Mouse (Mus musculus) right cerebral cortex, postnatal 10 days (tissue): ENCODE data around the gene Cxcr5.

Experiments used
- DNase-seq, 2 experiments: peaks; one replicate each; pipeline ENCODE4 v3.0.0; 2021; ENCODE audit warnings: low spot score in 2 of 2

Cxcr5 gene

DNA sequence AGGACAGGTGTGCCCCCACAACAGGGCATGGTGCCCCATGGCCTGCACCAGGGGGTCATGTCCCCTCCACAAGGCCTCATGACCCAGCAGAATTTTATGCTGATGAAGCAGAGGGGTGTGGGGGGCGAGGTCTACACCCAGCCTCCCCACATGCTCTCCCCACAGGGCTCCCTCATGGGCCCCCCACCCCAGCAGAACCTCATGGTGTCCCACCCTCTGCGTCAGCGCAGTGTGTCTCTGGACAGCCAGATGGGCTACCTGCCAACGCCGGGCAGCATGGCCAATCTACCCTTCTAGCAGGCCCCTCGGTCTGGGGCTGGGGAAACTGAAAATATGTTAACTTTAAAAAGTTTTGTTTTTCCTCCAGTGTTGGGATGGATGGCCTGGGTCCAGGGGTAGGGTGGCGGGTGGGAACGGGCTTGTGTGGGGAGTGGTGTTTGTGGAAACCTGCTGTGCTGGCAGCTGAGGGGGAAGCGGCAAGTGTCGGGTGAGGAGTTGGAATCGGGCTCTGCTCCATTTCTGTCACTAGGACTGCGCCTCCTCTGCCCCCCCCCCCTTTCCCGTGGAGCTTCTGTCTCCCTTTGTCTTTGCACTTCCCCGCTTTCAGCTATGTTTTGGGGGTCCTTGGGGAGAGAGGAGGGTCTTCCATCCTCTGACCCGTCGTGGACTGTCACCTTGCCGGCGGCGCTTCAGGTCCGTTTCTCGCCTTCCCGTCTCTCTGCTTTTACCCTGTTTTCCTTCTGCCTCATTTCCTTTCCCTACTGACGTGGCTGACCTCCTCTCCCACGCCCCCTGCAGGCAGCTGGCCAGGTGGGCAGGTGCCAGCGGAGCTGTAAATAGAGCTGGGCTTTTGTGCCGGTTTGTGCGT lies 52.0 kb downstream of the Cxcr5 start:
- peak; percentile 86 for DNase-seq

DNA sequence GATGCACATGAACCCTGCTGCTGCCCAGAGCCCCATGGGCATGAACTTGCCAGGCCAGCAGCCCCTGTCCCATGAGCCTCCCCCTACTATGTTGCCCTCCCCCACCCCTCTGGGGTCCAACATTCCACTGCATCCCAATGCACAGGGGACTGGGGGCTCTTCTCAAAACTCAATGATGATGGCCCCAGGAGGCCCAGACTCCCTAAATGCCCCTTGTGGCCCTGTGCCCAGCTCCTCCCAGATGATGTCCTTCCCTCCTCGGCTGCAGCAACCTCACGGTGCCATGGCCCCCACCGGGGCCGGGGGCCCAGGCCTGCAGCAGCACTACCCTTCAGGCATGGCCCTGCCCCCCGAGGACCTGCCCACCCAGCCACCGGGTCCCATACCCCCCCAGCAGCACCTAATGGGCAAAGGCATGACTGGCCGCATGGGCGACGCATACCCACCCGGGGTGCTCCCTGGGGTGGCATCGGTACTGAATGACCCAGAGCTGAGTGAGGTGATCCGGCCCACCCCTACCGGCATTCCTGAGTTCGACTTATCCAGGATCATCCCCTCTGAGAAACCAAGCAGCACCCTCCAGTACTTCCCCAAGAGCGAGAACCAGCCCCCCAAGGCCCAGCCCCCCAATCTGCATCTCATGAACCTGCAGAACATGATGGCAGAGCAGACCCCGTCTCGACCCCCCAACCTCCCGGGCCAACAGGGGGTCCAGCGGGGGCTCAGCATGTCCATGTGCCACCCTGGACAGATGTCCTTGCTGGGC lies 52.8 kb downstream of the Cxcr5 start:
- DNase-seq, result peak in 1 of 2 experiments; percentile 25

DNA sequence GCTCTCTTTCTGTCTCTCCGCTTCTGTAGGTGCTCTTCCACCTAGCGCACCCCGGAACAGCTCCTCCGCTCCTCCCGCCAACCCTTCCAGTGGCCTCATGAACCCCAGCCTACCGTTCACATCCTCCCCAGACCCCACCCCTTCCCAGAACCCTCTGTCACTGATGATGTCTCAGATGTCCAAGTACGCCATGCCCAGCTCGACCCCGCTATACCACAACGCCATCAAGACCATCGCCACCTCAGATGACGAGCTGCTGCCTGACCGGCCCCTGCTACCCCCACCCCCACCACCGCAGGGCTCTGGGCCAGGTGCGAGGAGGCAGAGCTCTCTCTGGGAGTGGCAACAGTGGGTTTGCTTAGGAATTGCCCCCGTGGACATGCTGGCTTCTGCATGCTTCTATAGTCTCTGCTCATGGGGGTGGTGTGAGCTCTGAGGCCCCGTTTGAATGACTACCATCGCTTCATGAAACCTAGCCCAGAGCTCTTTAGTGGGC lies 53.5 kb downstream of the Cxcr5 start:
- no peak for DNase-seq

DNA sequence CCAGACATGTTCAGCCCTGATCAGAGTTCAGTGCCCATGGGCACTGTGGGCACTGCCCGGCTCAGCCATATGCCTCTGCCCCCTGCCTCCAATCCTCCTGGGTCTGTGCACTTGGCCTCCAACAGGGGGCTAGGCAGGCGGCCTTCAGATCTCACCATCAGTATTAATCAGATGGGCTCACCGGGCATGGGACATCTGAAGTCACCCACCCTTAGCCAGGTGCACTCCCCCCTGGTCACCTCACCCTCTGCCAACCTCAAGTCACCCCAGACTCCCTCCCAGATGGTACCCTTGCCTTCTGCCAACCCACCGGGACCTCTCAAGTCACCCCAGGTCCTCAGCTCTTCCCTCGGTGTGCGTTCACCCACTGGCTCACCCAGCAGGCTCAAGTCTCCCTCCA lies 54.3 kb downstream of the Cxcr5 start:
- no peak for DNase-seq

DNA sequence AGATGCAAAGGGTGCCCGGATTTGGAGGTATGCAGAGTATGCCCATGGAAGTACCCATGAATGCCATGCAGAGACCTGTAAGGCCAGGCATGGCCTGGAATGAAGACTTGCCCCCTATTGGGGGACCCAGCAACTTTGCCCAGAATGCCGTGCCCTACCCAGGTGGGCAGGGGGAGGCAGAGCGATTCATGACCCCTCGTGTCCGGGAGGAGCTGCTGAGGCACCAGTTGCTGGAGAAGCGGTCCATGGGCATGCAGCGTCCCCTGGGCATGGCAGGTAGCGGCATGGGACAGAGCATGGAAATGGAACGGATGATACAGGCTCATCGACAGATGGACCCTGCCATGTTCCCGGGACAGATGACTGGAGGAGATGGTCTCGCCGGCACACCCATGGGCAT lies 55.1 kb downstream of the Cxcr5 start:
- DNase-seq, result no peak

- no peak for DNase-seq
These were observed 55.7 kb downstream of the Cxcr5 start for GRCm38 (mm10) chr9:44505824-44506467.

DNA sequence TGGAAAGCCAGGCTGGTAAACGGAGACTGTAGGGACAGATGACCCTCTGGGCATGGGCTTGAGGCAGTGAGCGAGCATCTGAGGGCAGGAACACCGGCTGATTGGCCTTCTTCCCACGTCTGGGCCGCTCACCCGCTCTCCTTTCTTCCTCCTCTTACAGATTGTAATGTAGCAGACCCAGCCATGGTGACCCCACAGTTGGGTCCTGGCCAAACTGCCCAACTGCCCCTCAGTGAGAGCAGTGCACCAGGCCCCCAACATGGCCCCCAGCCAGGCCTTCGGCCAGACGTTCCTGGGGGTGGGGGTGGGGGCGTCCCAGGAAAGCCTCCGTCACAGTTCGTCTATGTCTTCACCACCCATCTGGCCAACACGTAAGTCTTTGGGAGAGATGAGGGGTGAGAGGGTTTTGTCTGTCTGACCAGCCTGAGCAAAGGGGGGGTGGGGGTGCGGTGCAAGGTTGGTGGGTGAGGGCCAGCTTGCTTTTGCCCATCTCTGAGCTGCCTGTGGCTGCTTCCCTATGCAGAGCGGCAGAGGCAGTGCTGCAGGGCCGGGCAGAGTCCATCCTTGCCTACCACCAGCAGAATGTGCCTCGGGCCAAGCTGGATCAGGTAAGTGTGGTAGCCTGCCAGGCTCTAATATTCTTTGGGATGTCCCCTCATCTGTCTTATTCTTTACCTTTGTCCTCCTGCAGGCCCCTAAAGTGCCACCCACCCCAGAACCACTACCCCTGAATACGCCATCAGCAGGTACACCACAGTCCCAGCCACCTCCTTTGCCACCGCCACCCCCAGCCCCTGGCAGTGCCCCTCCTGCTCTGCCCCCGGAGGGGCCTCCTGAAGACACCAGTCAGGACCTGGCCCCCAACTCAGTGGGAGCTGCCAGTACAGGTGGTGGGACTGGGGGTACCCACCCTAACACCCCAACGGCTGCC lies 56.5 kb downstream of the Cxcr5 start:
- DNase-seq, result peak; percentile 52 to 61

- DNase-seq, result peak; percentile 77 to 87
These were observed 59.7 kb downstream of the Cxcr5 start for GRCm38 (mm10) chr9:44502006-44502405.

DNA sequence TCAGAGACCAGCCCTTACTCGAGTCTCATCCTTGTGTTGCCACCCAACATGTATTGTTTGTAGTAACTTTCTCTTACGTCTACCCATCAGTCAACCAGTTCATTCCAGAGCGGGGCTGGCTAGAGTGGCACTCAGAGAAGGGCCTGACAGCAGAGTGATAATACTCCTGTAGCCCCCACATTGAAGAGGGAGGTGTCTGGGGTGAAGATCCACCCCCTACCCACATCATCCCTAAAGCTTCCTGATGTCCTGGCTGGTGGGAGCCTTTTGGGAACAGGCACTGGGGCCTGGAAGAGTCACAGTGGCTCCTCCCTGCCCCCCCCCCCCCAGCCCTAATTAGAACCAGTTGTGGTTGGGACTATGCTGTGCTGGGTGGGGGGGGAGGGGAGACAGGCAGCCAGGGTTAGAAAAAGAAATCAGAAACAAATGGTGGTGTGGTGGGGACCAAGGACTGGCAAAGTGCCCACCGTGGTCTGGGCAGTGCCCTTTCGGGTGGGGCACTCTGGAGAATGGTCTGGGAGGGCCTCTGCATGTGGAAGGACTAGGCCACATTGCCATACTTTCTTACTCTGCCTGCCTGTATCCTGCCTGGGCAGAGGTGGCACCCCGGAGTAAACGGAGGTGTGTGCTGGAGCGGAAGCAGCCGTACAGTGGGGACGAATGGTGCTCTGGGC lies 60.3 kb downstream of the Cxcr5 start:
- peak in 1 of 2 experiments; percentile 32 for DNase-seq

DNA sequence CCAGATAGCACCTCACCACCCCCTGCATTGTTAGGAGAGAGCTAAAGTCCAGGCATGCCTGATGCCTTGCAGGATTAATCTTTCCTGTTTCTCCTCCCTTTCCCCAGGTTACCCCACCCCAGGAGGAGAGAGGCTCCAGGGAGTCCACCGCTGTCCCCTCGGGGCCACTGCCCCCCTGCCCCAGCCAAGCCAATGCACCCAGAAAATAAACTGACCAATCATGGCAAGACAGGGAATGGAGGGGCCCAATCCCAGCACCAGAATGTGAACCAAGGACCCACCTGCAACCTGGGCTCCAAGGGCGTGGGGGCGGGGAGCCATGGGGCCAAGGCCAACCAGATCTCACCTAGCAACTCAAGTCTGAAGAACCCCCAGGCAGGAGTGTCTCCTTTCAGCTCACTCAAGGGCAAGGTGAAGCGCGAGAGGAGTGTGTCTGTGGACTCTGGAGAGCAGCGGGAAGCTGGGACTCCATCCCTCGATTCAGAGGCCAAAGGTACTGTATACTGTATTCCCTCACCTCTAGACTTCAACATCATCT lies 61.0 kb downstream of the Cxcr5 start:
- peak in 1 of 2 experiments; percentile 27 for DNase-seq

DNA sequence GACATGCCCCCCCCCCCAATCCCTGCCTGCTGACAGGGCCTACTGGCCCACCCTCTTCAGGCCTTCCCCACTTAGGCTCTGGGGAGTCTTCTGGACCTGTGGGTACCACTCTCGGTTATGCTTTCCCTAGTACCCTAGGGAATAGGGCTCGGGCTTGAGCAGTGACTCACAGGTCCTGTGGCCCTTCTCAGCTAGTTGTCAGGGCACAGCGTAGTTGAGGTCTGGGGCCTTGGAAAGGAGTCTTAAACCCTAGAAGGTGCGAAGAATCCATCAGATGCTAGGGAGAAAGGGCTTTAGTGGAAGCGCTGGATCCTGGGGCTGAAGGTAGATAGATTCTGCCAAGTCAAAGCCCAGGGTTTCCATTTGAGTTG lies 61.5 kb downstream of the Cxcr5 start:
- DNase-seq, result no peak

GRCm38 (mm10) chr9:44499356-44500162 lies 62.1 kb downstream of the Cxcr5 start:
- peak; percentile 44 to 45 for DNase-seq

- DNase-seq, result peak; percentile 84
These were observed 63.0 kb downstream of the Cxcr5 start for GRCm38 (mm10) chr9:44498421-44499355.

GRCm38 (mm10) chr9:44497624-44498377 lies 63.9 kb downstream of the Cxcr5 start:
- DNase-seq, result peak in 1 of 2 experiments; percentile 23

DNA sequence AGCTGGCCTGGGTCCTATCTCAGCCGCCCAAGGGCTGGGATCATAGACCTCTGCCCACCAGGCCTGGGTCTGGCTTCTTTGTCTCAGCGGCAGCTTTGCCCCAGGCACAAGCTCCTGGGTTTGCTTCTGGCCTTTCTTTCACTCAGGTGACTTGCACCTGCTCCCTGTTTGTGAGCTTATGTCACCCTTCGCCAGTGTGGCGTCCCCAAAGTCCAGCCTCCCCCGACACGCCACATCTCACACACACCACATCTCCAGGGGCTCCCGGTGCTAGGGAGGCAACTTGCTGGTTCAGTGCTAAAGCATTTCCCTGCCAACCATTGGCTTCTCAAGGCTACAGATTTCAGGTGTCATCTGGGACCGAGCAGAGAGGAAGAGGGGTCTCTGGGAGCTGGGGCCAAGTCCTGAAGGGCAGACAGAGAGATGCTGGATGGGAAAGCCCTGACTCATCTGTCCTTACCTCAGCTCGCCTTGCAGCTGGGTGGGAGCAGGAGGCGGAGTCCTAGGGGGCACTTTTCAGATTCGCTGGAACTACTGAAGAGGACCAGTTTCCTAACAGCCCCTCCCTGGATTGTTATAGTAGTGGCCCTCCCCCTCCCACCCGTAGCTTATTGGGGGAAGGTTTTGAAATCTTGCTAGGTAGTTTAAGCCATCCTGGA lies 64.7 kb downstream of the Cxcr5 start:
- DNase-seq, result no peak

DNA sequence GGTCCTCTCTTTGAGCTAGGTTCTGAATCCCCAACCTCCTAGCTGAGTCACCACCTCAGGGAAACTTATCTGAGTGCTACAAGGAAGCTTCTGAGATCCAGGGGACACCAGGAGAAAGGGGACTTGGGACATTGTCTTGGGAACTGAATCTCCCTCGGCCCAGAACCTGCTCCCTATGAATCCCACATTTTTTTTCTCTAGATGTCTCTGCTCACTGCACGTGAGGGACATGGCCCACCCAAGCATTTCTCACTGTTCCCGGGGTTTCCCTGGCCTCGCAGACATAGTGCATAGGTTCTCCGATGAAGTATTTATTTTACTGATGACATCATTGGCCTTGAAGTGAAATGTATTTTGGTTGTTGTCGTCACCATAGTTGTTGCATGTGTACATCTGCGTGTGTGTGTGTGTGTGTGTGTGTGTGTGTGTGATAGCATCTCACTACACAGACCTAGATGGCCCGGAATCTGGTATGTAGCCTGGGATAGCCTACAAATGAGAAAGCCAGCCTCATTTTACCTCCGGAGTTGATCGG lies 65.8 kb downstream of the Cxcr5 start:
- no peak for DNase-seq
